Mouse (Mus musculus): ENCODE data around the gene Tldc2. TPM values are rescaled to one million over a fixed set of nuclear protein-coding genes. Genes with fewer than 3 reads are reported as not detected.

Tldc2 gene
- total RNA-seq (2018; cell fraction: chromatin; rRNA removed): 1 to 10 TPM in 2 of 26 experiments, not detected in 24; 1.6 to 2.6 TPM
- not detected for total RNA-seq (2018; cell fraction: cytosol; rRNA removed)
- total RNA-seq (2018; cell fraction: nucleus; rRNA removed): not detected
- not detected in 3 replicates for polyA plus RNA-seq (2018)

GRCm38 (mm10) chr2:157086796-157087195 is at the start of gene Tldc2:
Gene Tldc2, plus strand, starts transcription at chr2:157087055.
- WGBS (ENCODE audit: missing documents): 97% methylated on average over 7 of the region's 8 CpGs
- no peak within 1 kb of the TSS for H3K27ac ChIP-seq
- H3K4me3 ChIP-seq (ENCODE audit: inconsistent target): no peak within 1 kb of the TSS
- H3K79me2 ChIP-seq (ENCODE audit: inconsistent target): no peaks in the 10 kb centered on the region
- H3K36me3 ChIP-seq (ENCODE audit: inconsistent target): no peaks in the 10 kb centered on the region

GRCm38 (mm10) chr2:157037303-157037702 is 49.6 kb upstream of the Tldc2 start:
- peaks cover 40% of the 10 kb centered on the region; the same call in 1 of the 2 replicates for H3K36me3 ChIP-seq (ENCODE audit: inconsistent target)
- no peak overlapping the region for H3K4me3 ChIP-seq (ENCODE audit: inconsistent target)
- peaks cover 5% of the 10 kb centered on the region; the same call in 1 of the 2 replicates for H3K79me2 ChIP-seq (ENCODE audit: inconsistent target)
- 36% methylated on average over 9 of the region's 9 CpGs for WGBS (ENCODE audit: missing documents)
- no peak overlapping the region for H3K27ac ChIP-seq

- Histone ChIP-seq H3K27ac (no peak overlapping the region), H3K36me3 (ENCODE audit: inconsistent target) (peaks cover 36% of the 10 kb centered on the region; the same call in 1 of the 2 replicates), H3K4me3 (ENCODE audit: inconsistent target) (no peak overlapping the region), H3K79me2 (ENCODE audit: inconsistent target) (peaks cover 22% of the 10 kb centered on the region; the same call in 1 of the 2 replicates)
- WGBS (ENCODE audit: missing documents): 91% methylated on average over 26 of the region's 50 CpGs
These were observed 46.8 kb upstream of the Tldc2 start for GRCm38 (mm10) chr2:157039900-157040648.

- Histone ChIP-seq H3K79me2 (ENCODE audit: inconsistent target) (peaks cover 28% of the 10 kb centered on the region; the same call in 1 of the 2 replicates), H3K27ac (no peak overlapping the region), H3K4me3 (ENCODE audit: inconsistent target) (no peak overlapping the region), H3K36me3 (ENCODE audit: inconsistent target) (peaks cover 38% of the 10 kb centered on the region; the same call in 1 of the 2 replicates)
- 91% methylated on average over 16 of the region's 17 CpGs for WGBS (ENCODE audit: missing documents)
These were observed 46.2 kb upstream of the Tldc2 start for GRCm38 (mm10) chr2:157040649-157041046.

GRCm38 (mm10) chr2:157041421-157041820 is 45.4 kb upstream of the Tldc2 start:
- peaks cover 44% of the 10 kb centered on the region; the same call in 1 of the 2 replicates for H3K36me3 ChIP-seq (ENCODE audit: inconsistent target)
- H3K4me3 ChIP-seq (ENCODE audit: inconsistent target): no peak overlapping the region
- 73% methylated on average over 7 of the region's 7 CpGs for WGBS (ENCODE audit: missing documents)
- H3K27ac ChIP-seq: no peak overlapping the region
- peaks cover 36% of the 10 kb centered on the region; the same call in 1 of the 2 replicates for H3K79me2 ChIP-seq (ENCODE audit: inconsistent target)

- Histone ChIP-seq H3K4me3 (ENCODE audit: inconsistent target) (no peak overlapping the region), H3K79me2 (ENCODE audit: inconsistent target) (peaks cover 53% of the 10 kb centered on the region; the same call in 1 of the 2 replicates), H3K36me3 (ENCODE audit: inconsistent target) (peaks cover 46% of the 10 kb centered on the region; the same call in 1 of the 2 replicates), H3K27ac (no peak overlapping the region)
- WGBS (ENCODE audit: missing documents): 91% methylated on average over 8 of the region's 8 CpGs
These were observed 43.3 kb upstream of the Tldc2 start for GRCm38 (mm10) chr2:157043556-157043955.

- Histone ChIP-seq H3K36me3 (ENCODE audit: inconsistent target) (peaks cover 46% of the 10 kb centered on the region; the same call in 1 of the 2 replicates), H3K79me2 (ENCODE audit: inconsistent target) (peaks cover 57% of the 10 kb centered on the region; the same call in 1 of the 2 replicates), H3K27ac (no peak overlapping the region), H3K4me3 (ENCODE audit: inconsistent target) (no peak overlapping the region)
These were observed 42.9 kb upstream of the Tldc2 start for GRCm38 (mm10) chr2:157043987-157044386.

GRCm38 (mm10) chr2:157045932-157046331 is 40.9 kb upstream of the Tldc2 start:
- H3K79me2 ChIP-seq (ENCODE audit: inconsistent target): peaks cover 73% of the 10 kb centered on the region; the same call in 1 of the 2 replicates
- H3K27ac ChIP-seq: no peak overlapping the region
- H3K36me3 ChIP-seq (ENCODE audit: inconsistent target): peaks cover 42% of the 10 kb centered on the region; the same call in 1 of the 2 replicates
- H3K4me3 ChIP-seq (ENCODE audit: inconsistent target): no peak overlapping the region
- 100% methylated on average over 2 of the region's 2 CpGs for WGBS (ENCODE audit: missing documents)

- Histone ChIP-seq H3K27ac (no peak overlapping the region), H3K36me3 (ENCODE audit: inconsistent target) (peaks cover 32% of the 10 kb centered on the region; the same call in 1 of the 2 replicates), H3K4me3 (ENCODE audit: inconsistent target) (no peak overlapping the region), H3K79me2 (ENCODE audit: inconsistent target) (peaks cover 81% of the 10 kb centered on the region; the same call in 1 of the 2 replicates)
- 96% methylated on average over 5 of the region's 5 CpGs for WGBS (ENCODE audit: missing documents)
These were observed 39.9 kb upstream of the Tldc2 start for GRCm38 (mm10) chr2:157046956-157047355.

GRCm38 (mm10) chr2:157048395-157049181 is 38.3 kb upstream of the Tldc2 start:
- Histone ChIP-seq H3K27ac (no peak overlapping the region), H3K79me2 (ENCODE audit: inconsistent target) (peaks cover 67% of the 10 kb centered on the region; the same call in 1 of the 2 replicates), H3K4me3 (ENCODE audit: inconsistent target) (no peak overlapping the region), H3K36me3 (ENCODE audit: inconsistent target) (peaks cover 44% of the 10 kb centered on the region; the same call in 1 of the 2 replicates)
- WGBS (ENCODE audit: missing documents): 88% methylated on average over 13 of the region's 13 CpGs

GRCm38 (mm10) chr2:157049831-157050243 is 37.0 kb upstream of the Tldc2 start:
- WGBS (ENCODE audit: missing documents): 93% methylated on average over 8 of the region's 8 CpGs
- Histone ChIP-seq H3K36me3 (ENCODE audit: inconsistent target) (peaks cover 39% of the 10 kb centered on the region; the same call in 1 of the 2 replicates), H3K4me3 (ENCODE audit: inconsistent target) (no peak overlapping the region), H3K27ac (no peak overlapping the region), H3K79me2 (ENCODE audit: inconsistent target) (peaks cover 64% of the 10 kb centered on the region; the same call in 1 of the 2 replicates)

- H3K79me2 ChIP-seq (ENCODE audit: inconsistent target): peaks cover 56% of the 10 kb centered on the region; the same call in 1 of the 2 replicates
- peaks cover 19% of the 10 kb centered on the region; the same call in 1 of the 2 replicates for H3K36me3 ChIP-seq (ENCODE audit: inconsistent target)
- no peak overlapping the region for H3K27ac ChIP-seq
- WGBS (ENCODE audit: missing documents): 92% methylated on average over 8 of the region's 8 CpGs
- H3K4me3 ChIP-seq (ENCODE audit: inconsistent target): no peak overlapping the region
These were observed 34.4 kb upstream of the Tldc2 start for GRCm38 (mm10) chr2:157052448-157052847.

- WGBS (ENCODE audit: missing documents): 95% methylated on average over 5 of the region's 5 CpGs
- peaks cover 57% of the 10 kb centered on the region; the same call in 1 of the 2 replicates for H3K79me2 ChIP-seq (ENCODE audit: inconsistent target)
- peaks cover 19% of the 10 kb centered on the region; the same call in 1 of the 2 replicates for H3K36me3 ChIP-seq (ENCODE audit: inconsistent target)
- H3K27ac ChIP-seq: no peak overlapping the region
- H3K4me3 ChIP-seq (ENCODE audit: inconsistent target): no peak overlapping the region
These were observed 33.7 kb upstream of the Tldc2 start for GRCm38 (mm10) chr2:157053124-157053523.

- peaks cover 19% of the 10 kb centered on the region; the same call in 1 of the 2 replicates for H3K36me3 ChIP-seq (ENCODE audit: inconsistent target)
These were observed 33.1 kb upstream of the Tldc2 start for GRCm38 (mm10) chr2:157053787-157054186.

More at GRCm38 (mm10) chr2:157053787-157054186, 33.1 kb upstream of the Tldc2 start:
- 91% methylated on average over 4 of the region's 4 CpGs for WGBS (ENCODE audit: missing documents)
- peaks cover 57% of the 10 kb centered on the region; the same call in 1 of the 2 replicates for H3K79me2 ChIP-seq (ENCODE audit: inconsistent target)
- H3K27ac ChIP-seq: no peak overlapping the region
- no peak overlapping the region for H3K4me3 ChIP-seq (ENCODE audit: inconsistent target)

Measured in macrophage (primary cell).